20 mouse cellular contexts compared by ENCODE assay signal in genomic region chr11:95394112-95394511, GRCm38 (mm10). TPM values are rescaled to one million over a fixed set of nuclear protein-coding genes. Genes with fewer than 3 reads are reported as not detected.
DNase-seq lines count a peak whose midpoint lies in the region; TF ChIP-seq lines count a peak whose summit lies in the region.
"Had no signal": no experiment of that assay in that cellular context is flagged by ENCODE, and none has a peak within 500 bp of the region (broad histone marks: within the 10 kb centered on the region; RNA-seq: fewer than 3 reads in every experiment).

No protein-coding gene starts in this region.

- no peaks in the 10 kb centered on the region for H3K9me3 ChIP-seq in limb, embryonic 10.5 days (replicated peaks)
- H3K9me3 ChIP-seq: heart, embryonic 13.5 days; limb, embryonic 12.5 days; liver, embryonic 13.5 days; midbrain, embryonic 10.5 days had no signal

- H3K4me3 ChIP-seq in layer of hippocampus, adult 2 months = no peak overlapping the region
- H3K4me3 ChIP-seq in limb, embryonic 10.5 days = no peak overlapping the region
- H3K4me3 ChIP-seq: heart, embryonic 13.5 days; limb, embryonic 12.5 days; liver, embryonic 13.5 days; midbrain, embryonic 10.5 days had no signal

- TF ChIP-seq CTCF in layer of hippocampus, adult 2 months (conservative IDR thresholded peaks at IDR 0.05) = no peak

- peak overlapping the region; percentile 85 for H3K27ac ChIP-seq in layer of hippocampus, adult 2 months
- H3K27ac ChIP-seq in limb, embryonic 10.5 days = 0 out of 2 replicates have a peak overlapping the region, but pooled peaks have one; percentile 47
- H3K27ac ChIP-seq: heart, embryonic 13.5 days; limb, embryonic 12.5 days; liver, embryonic 13.5 days; midbrain, embryonic 10.5 days had no signal

- H3K27me3 ChIP-seq in limb, embryonic 10.5 days (ENCODE audit: low read depth, poor library complexity, severe bottlenecking) = no peaks in the 10 kb centered on the region
- H3K27me3 ChIP-seq: limb, embryonic 12.5 days; Patski had no signal

- H3K4me1 ChIP-seq in limb, embryonic 10.5 days = peaks cover 19% of the 10 kb centered on the region
- H3K4me1 ChIP-seq: heart, embryonic 13.5 days; limb, embryonic 12.5 days; liver, embryonic 13.5 days had no signal

- peaks cover 42% of the 10 kb centered on the region for H3K36me3 ChIP-seq in limb, embryonic 10.5 days

- DNase-seq in cerebellum, adult 9-10 months = peak; percentile 54
- DNase-seq in cerebellum, adult 11 months = no peak
- no peak for DNase-seq in layer of hippocampus, adult 2 months (ENCODE audit: low spot score in 2 of 2)
- DNase-seq in layer of hippocampus, postnatal 10 days (ENCODE audit: low spot score in 2 of 2) = no peak
- DNase-seq in cerebellum, postnatal 14 days = peak; percentile 52 to 61
- DNase-seq in limb, embryonic 10.5 days (ENCODE audit: low spot score) = no peak
- no peak for DNase-seq in lung, postnatal 4 days
- no peak for DNase-seq in thymus, postnatal 0 days (ENCODE audit: low spot score)
- DNase-seq: adrenal gland, postnatal 25 days; heart, postnatal 36 days; kidney, adult 2 months; kidney, postnatal 10 days; liver, embryonic 13.5 days; lung, embryonic 14.5 days; lung, postnatal 36 days; right cerebral cortex, postnatal 25 days had no signal

- 34% methylated on average over 5 of the region's 5 CpGs for WGBS in limb, embryonic 10.5 days

RNA-seq across cellular contexts. Expression of gene Slc35b1, which starts 9.6 kb away (rescaled TPM):
- total RNA-seq in layer of hippocampus, adult 2 months (2021) = 10 to 100 TPM; 64.4 to 69.2 TPM
- 10 to 100 TPM; 75.0 to 81.6 TPM for total RNA-seq in layer of hippocampus, postnatal 10 days (2021)
- polyA plus RNA-seq in limb, embryonic 10.5 days (2016; fragmentation: Nextera tagmentation; extraction: Ambion mirVana) = 128 and 132 TPM in 2 replicates
- 93.1 and 95.3 TPM in 2 replicates for polyA plus RNA-seq in thymus, postnatal 0 days (2015; fragmentation: Nextera tagmentation; extraction: Ambion mirVana)

RNA-seq across cellular contexts. Expression of gene Spop, which starts 19.8 kb away (rescaled TPM):
- 100 to 1,000 TPM; 170 to 176 TPM for total RNA-seq in layer of hippocampus, adult 2 months (2021)
- 100 to 1,000 TPM; 132 to 137 TPM for total RNA-seq in layer of hippocampus, postnatal 10 days (2021)
- 95.3 and 123 TPM in 2 replicates for polyA plus RNA-seq in limb, embryonic 10.5 days (2016; fragmentation: Nextera tagmentation; extraction: Ambion mirVana)
- polyA plus RNA-seq in thymus, postnatal 0 days (2015; fragmentation: Nextera tagmentation; extraction: Ambion mirVana) = 120 and 142 TPM in 2 replicates

RNA-seq across cellular contexts. Expression of gene Fam117a, which starts 57.3 kb away (rescaled TPM):
- 1 to 10 TPM; 4.1 to 6.0 TPM for total RNA-seq in layer of hippocampus, adult 2 months (2021)
- total RNA-seq in layer of hippocampus, postnatal 10 days (2021) = 1 to 10 TPM; 5.8 to 6.5 TPM
- polyA plus RNA-seq in limb, embryonic 10.5 days (2016; fragmentation: Nextera tagmentation; extraction: Ambion mirVana) = 12.8 and 15.0 TPM in 2 replicates
- 24.2 and 27.3 TPM in 2 replicates for polyA plus RNA-seq in thymus, postnatal 0 days (2015; fragmentation: Nextera tagmentation; extraction: Ambion mirVana)

Comparison
In these comparisons a context has a peak if more than half of its experiments do, and no peak if none do; other contexts are left out.
1. DNase-seq: peak in cerebellum, adult 9-10 months (single experiment) and cerebellum, postnatal 14 days (2 of 2); none in cerebellum, adult 11 months (single experiment), layer of hippocampus, adult 2 months (0 of 2), layer of hippocampus, postnatal 10 days (0 of 2), limb, embryonic 10.5 days (single experiment), lung, postnatal 4 days (0 of 2) and thymus, postnatal 0 days (single experiment).